28 mouse cellular contexts compared by ENCODE assay signal in the genomic region with DNA sequence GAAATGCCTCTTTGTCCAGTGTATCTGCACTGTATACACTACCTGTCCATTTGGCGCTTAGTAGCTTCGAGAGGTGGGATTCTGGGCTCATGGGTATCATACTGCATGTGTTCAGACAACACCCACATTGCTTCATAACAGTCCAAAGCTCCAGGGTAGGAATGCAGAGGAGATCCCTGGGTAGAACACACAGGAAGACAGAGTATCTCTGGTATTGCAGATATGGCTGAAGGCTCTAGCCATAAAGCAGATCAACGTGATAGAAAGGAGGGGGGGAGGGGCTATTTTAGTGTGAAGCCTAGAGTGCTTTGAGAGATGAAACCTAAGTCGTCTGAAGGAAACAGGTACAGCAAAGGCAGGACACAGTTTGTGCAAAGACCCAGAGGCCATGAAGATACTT. TPM values are rescaled to one million over a fixed set of nuclear protein-coding genes. Genes with fewer than 3 reads are reported as not detected.
DNase-seq lines count a peak whose midpoint lies in the region; ATAC-seq and TF ChIP-seq lines count a peak whose summit lies in the region.
"Had no signal": no experiment of that assay in that cellular context is flagged by ENCODE, and none has a peak within 500 bp of the region (broad histone marks: within the 10 kb centered on the region; RNA-seq: fewer than 3 reads in every experiment).

No protein-coding gene starts in this region.

- DNase-seq in liver, embryonic 11.5 days (ENCODE audit: low spot score): no peak
- DNase-seq in liver (no peak), 416B (ENCODE audit: low read depth) (peak; percentile 13), G1E (ENCODE audit: low spot score) (no peak)
- DNase-seq in retina, postnatal 1 day: no peak
- DNase-seq: adrenal gland, postnatal 25 days; B cell, adult 2 months; cerebellum, adult 18-20 months; cerebellum, adult 9-11 months; embryo, embryonic 11 days; gastrocnemius, adult 2 months; gastrocnemius, postnatal 36 days; heart, adult 18-20 months; heart, postnatal 36 days had no signal

- TF ChIP-seq CTCF in G1E (IDR thresholded peaks at IDR 0.05; ENCODE audit: low read depth, low read length): no peak

- no peak overlapping the region for H3K4me3 ChIP-seq in liver, embryonic 11.5 days (ENCODE audit: low read depth, low read length)
- no peak overlapping the region for H3K4me3 ChIP-seq in G1E (ENCODE audit: low read depth, low read length)
- H3K4me3 ChIP-seq: embryonic facial prominence, embryonic 15.5 days; erythroblast, embryonic 14.5 days; forebrain, embryonic 10.5 days; gastrocnemius, adult 2 months; hindbrain, embryonic 15.5 days had no signal

- ATAC-seq in liver, embryonic 11.5 days (replicated peaks; ENCODE audit: low FRiP score): peak; percentile 29; the same call in 1 of the 2 replicates
- ATAC-seq in G1E (ENCODE audit: extremely low read depth, insufficient number of reproducible peaks, low FRiP score, poor library complexity, severe bottlenecking): peak; percentile 28; the same call in 1 of the 2 replicates
- peak; percentile 36; the same call in 1 of the 2 replicates for ATAC-seq in megakaryocyte-erythroid progenitor cell, adult 5-6 weeks (replicated peaks; ENCODE audit: low FRiP score, low TSS enrichment, poor library complexity, severe bottlenecking)
- ATAC-seq: activated CD4-positive, CD25-positive, alpha-beta regulatory T cell, adult 4 months; CD4-positive, CD25-positive, alpha-beta regulatory T cell, adult 4 months; forebrain, embryonic 14.5 days; Patski had no signal

- peaks cover 8% of the 10 kb centered on the region; the same call in 1 of the 2 replicates for H3K4me1 ChIP-seq in liver, embryonic 11.5 days (replicated peaks; ENCODE audit: control insufficient read depth, insufficient read depth, low read length)
- H3K4me1 ChIP-seq in G1E (ENCODE audit: insufficient read depth, low read depth, low read length): no peaks in the 10 kb centered on the region
- H3K4me1 ChIP-seq: hindbrain, embryonic 15.5 days had no signal

- H3K9me3 ChIP-seq in liver, embryonic 11.5 days (ENCODE audit: control insufficient read depth, low read length): no peaks in the 10 kb centered on the region
- no peaks in the 10 kb centered on the region for H3K9me3 ChIP-seq in G1E (replicated peaks)
- H3K9me3 ChIP-seq: embryonic facial prominence, embryonic 15.5 days; forebrain, embryonic 10.5 days; hindbrain, embryonic 15.5 days had no signal

- WGBS in liver, embryonic 11.5 days: 48% methylated on average over 4 of the region's 4 CpGs

- H3K27ac ChIP-seq in liver, embryonic 11.5 days (ENCODE audit: low read depth, low read length): no peak overlapping the region
- H3K27ac ChIP-seq: embryonic facial prominence, embryonic 15.5 days; forebrain, embryonic 10.5 days; gastrocnemius, adult 2 months; hindbrain, embryonic 15.5 days had no signal

- H3K27me3 ChIP-seq in liver, embryonic 11.5 days (replicated peaks; ENCODE audit: control insufficient read depth, insufficient read depth, low read length): no peaks in the 10 kb centered on the region
- H3K27me3 ChIP-seq in G1E (ENCODE audit: insufficient read depth, low read length): peaks cover 6% of the 10 kb centered on the region; the same call in 1 of the 2 replicates
- H3K27me3 ChIP-seq: embryonic facial prominence, embryonic 15.5 days; hindbrain, embryonic 15.5 days had no signal

- no peak overlapping the region for H3K4me2 ChIP-seq in liver, embryonic 11.5 days
- H3K4me2 ChIP-seq: embryonic facial prominence, embryonic 15.5 days; heart, embryonic 11.5 days; hindbrain, embryonic 15.5 days had no signal

- H3K36me3 ChIP-seq in liver, embryonic 11.5 days (ENCODE audit: control insufficient read depth, insufficient read depth, low read length): no peaks in the 10 kb centered on the region
- H3K36me3 ChIP-seq in G1E (replicated peaks): no peaks in the 10 kb centered on the region
- H3K36me3 ChIP-seq: embryonic facial prominence, embryonic 15.5 days; forebrain, embryonic 10.5 days; hindbrain, embryonic 15.5 days had no signal

- no peak overlapping the region for H3K9ac ChIP-seq in liver, embryonic 11.5 days (ENCODE audit: low read depth, low read length)
- H3K9ac ChIP-seq: embryonic facial prominence, embryonic 15.5 days; hindbrain, embryonic 15.5 days had no signal

RNA-seq across cellular contexts. Expression of a gene that starts 6.4 kb away (rescaled TPM):
- polyA plus RNA-seq in liver, embryonic 11.5 days (2014; fragmentation: Nextera tagmentation; extraction: Ambion mirVana): not detected in 2 replicates
- not detected in 2 replicates for total RNA-seq in G1E (2014; fragmentation: Nextera tagmentation)
- not detected in 2 replicates for total RNA-seq in G1E (2017)
- polyA plus RNA-seq in G1E (2012): not detected in 2 replicates
- total RNA-seq in megakaryocyte-erythroid progenitor cell, adult 5-6 weeks (2014; fragmentation: Nextera tagmentation): not detected in 2 replicates
- total RNA-seq in megakaryocyte-erythroid progenitor cell, adult 5-6 weeks (2017): not detected in 2 replicates
- total RNA-seq: adrenal gland, adult 18-20 months; adrenal gland, postnatal 25 days; gastrocnemius, adult 2 months; gastrocnemius, postnatal 36 days; heart, adult 18-20 months; heart, postnatal 36 days had no signal
- polyA plus RNA-seq: activated CD4-positive, CD25-positive, alpha-beta regulatory T cell, adult 4 months; CD4-positive, CD25-positive, alpha-beta regulatory T cell, adult 4 months; embryonic facial prominence, embryonic 11.5 days; embryonic facial prominence, embryonic 15.5 days; erythroblast, embryonic 14.5 days; forebrain, embryonic 10.5 days; forebrain, embryonic 14.5 days; heart, embryonic 11.5 days; heart, postnatal 0 days; hindbrain, embryonic 11.5 days; hindbrain, embryonic 15.5 days; Patski had no signal

RNA-seq across cellular contexts. Expression of a gene that starts 15.4 kb away (rescaled TPM):
- polyA plus RNA-seq in liver, embryonic 11.5 days (2014; fragmentation: Nextera tagmentation; extraction: Ambion mirVana): 63.6 and 89.6 TPM in 2 replicates
- total RNA-seq in G1E (2014; fragmentation: Nextera tagmentation) (85.3 and 86.1 TPM in 2 replicates), G1E (2017) (31.3 and 39.7 TPM in 2 replicates)
- 70.6 and 71.2 TPM in 2 replicates for polyA plus RNA-seq in G1E (2012)
- total RNA-seq in megakaryocyte-erythroid progenitor cell, adult 5-6 weeks (2014; fragmentation: Nextera tagmentation): 107 and 111 TPM in 2 replicates
- total RNA-seq in megakaryocyte-erythroid progenitor cell, adult 5-6 weeks (2017): 91.8 and 92.1 TPM in 2 replicates
